Mouse (Mus musculus) erythroblast, embryonic 14.5 days (primary cell): Measurements from ENCODE around the gene Hc.

Experiments
- GATA1 ChIP-seq: IDR thresholded peaks from 2 replicates; pipeline ENCODE4 v1.6.1; 2012; ENCODE audit warnings: low read length, inconsistent platforms, mixed read lengths
- TAL1 ChIP-seq: IDR thresholded peaks from 3 replicates; pipeline ENCODE4 v1.6.1; 2012; ENCODE audit warnings: low read length, inconsistent platforms, mixed read lengths

- TF ChIP-seq GATA1 (no peak), TAL1 (no peak)
These were observed 69.3 kb downstream of the Hc start for GRCm38 (mm10) chr2:34991966-34992365.
